Mouse (Mus musculus): ENCODE results near the gene Slc50a1.

- TF ChIP-seq POLR2A (IDR thresholded peaks at IDR 0.05; ENCODE audit: borderline replicate concordance, extremely low read depth, low read depth, low read length): no peak
- no peak for TF ChIP-seq CTCF (IDR thresholded peaks at IDR 0.05; ENCODE audit: insufficient read depth, low read length)
Observed at GRCm38 (mm10) chr3:89262417-89262816, 8.0 kb downstream of the Slc50a1 start.
